Mouse (Mus musculus) lung, postnatal 0 days (tissue): Measurements from ENCODE around the gene Fabp6. TPM values are rescaled to one million over a fixed set of nuclear protein-coding genes. Genes with fewer than 3 reads are reported as not detected.
A peak's percentile ranks its signal among the peaks of the same experiment; 100 is the strongest.

Source experiments
- ATAC-seq: fragments of 200-750 bp; cut with Nextera tagmentation; 2 replicates; pipeline ENCODE4 v1.8.0; 2017; ENCODE audit warnings: moderate library complexity
- DNase-seq: peaks from one replicate; pipeline ENCODE4 v3.0.0-alpha.2; 2016; ENCODE audit warnings: low spot score
- H3K27ac ChIP-seq: fragments of 300-500 bp; sonication (generic); 2 replicates; pipeline ENCODE4 v1.5.1; 2014; ENCODE audit warnings: antibody characterized with exemption, mild to moderate bottlenecking, low read length, mixed read lengths
- H3K27me3 ChIP-seq: fragments of 300-500 bp; sonication (generic); replicated peaks from 2 replicates; pipeline ENCODE4 v1.6.1; 2014; ENCODE audit warnings: low read length, mixed read lengths; ENCODE audit not compliant: insufficient read depth
- H3K36me3 ChIP-seq: fragments of 300-500 bp; sonication (generic); 2 replicates; pipeline ENCODE4 v1.6.1; 2014; ENCODE audit warnings: low read length, mixed read lengths; ENCODE audit not compliant: insufficient read depth
- H3K4me1 ChIP-seq: fragments of 300-500 bp; sonication (generic); 2 replicates; pipeline ENCODE4 v1.6.1; 2014; ENCODE audit warnings: antibody characterized with exemption, low read depth, low read length, mixed read lengths; ENCODE audit not compliant: insufficient read depth
- H3K4me2 ChIP-seq: fragments of 300-500 bp; sonication (generic); replicated peaks from 2 replicates; pipeline ENCODE4 v1.6.1; 2014; ENCODE audit warnings: low read depth, mild to moderate bottlenecking, low read length, moderate library complexity, mixed read lengths
- H3K4me3 ChIP-seq: fragments of 300-500 bp; sonication (generic); 2 replicates; pipeline ENCODE4 v1.5.1; 2014; ENCODE audit warnings: low read depth, low read length
- H3K9ac ChIP-seq: fragments of 300-500 bp; sonication (generic); replicated peaks from 2 replicates; pipeline ENCODE4 v1.6.1; 2014; ENCODE audit warnings: low read depth, mild to moderate bottlenecking
- H3K9me3 ChIP-seq: fragments of 300-500 bp; sonication (generic); 2 replicates; pipeline ENCODE4 v1.6.1; 2016; ENCODE audit warnings: low read length, mixed read lengths
- CTCF ChIP-seq: IDR thresholded peaks from 2 replicates; pipeline ENCODE4 v1.5.1; 2016; ENCODE audit warnings: antibody characterized with exemption, mild to moderate bottlenecking
- EP300 ChIP-seq: IDR thresholded peaks from 2 replicates; pipeline ENCODE4 v1.6.1; 2016; ENCODE audit warnings: antibody characterized with exemption, mild to moderate bottlenecking, control low read depth
- WGBS: fragments of 180-500 bp; shearing (Covaris S2); extraction: QIAGEN DNeasy Blood & Tissue Kit; methylation state at CpG from one replicate; pipeline ENCODE4 v1.1.7; 2014; 5-methylcytosine and 5-hydroxymethylcytosine counted together
- polyA plus RNA-seq: library from polyadenylated mRNA; unstranded; fragments of >200 nt; fragmentation: Nextera tagmentation; extraction: Ambion mirVana; gene quantifications from 2 replicates; pipeline ENCODE4 v1.2.1, GENCODE M21; 2015

Gene Fabp6
- polyA plus RNA-seq, 1 experiment from 2014 or later: 0.47 TPM

GRCm38 (mm10) chr11:43608440-43608839, 7.1 kb upstream of the Fabp6 start:
- Histone ChIP-seq H3K9ac (no peak overlapping the region), H3K9me3 (no peaks in the 10 kb centered on the region), H3K4me3 (no peak overlapping the region), H3K27me3 (no peaks in the 10 kb centered on the region), H3K4me2 (no peak overlapping the region), H3K27ac (no peak overlapping the region), H3K36me3 (no peaks in the 10 kb centered on the region), H3K4me1 (no peaks in the 10 kb centered on the region)
- TF ChIP-seq EP300 (no peak), CTCF (no peak)
- no peak for DNase-seq
- no peak for ATAC-seq
- WGBS: 72% methylated on average over 3 of the region's 3 CpGs

- TF ChIP-seq CTCF (no peak), EP300 (no peak)
- ATAC-seq: no peak
- H3K36me3 ChIP-seq: no peaks in the 10 kb centered on the region
- H3K9ac ChIP-seq: no peak overlapping the region
- H3K4me2 ChIP-seq: no peak overlapping the region
- WGBS: 57% methylated on average over 6 of the region's 6 CpGs
- no peaks in the 10 kb centered on the region for H3K9me3 ChIP-seq
- no peaks in the 10 kb centered on the region for H3K4me1 ChIP-seq
- DNase-seq: no peak
- no peak overlapping the region for H3K27ac ChIP-seq
- H3K4me3 ChIP-seq: no peak overlapping the region
- H3K27me3 ChIP-seq: no peaks in the 10 kb centered on the region
Measured at GRCm38 (mm10) chr11:43605859-43606258, 4.5 kb upstream of the Fabp6 start.

- no peak for ATAC-seq
- no peak for TF ChIP-seq EP300
- TF ChIP-seq CTCF: no peak
Measured at GRCm38 (mm10) chr11:43604891-43605290, 3.6 kb upstream of the Fabp6 start.

GRCm38 (mm10) chr11:43604207-43604606, 2.9 kb upstream of the Fabp6 start:
- H3K4me2 ChIP-seq: no peak overlapping the region
- no peak for DNase-seq
- no peaks in the 10 kb centered on the region for H3K4me1 ChIP-seq
- H3K36me3 ChIP-seq: no peaks in the 10 kb centered on the region
- TF ChIP-seq EP300 (no peak), CTCF (no peak)
- H3K9me3 ChIP-seq: no peaks in the 10 kb centered on the region
- 87% methylated on average over 2 of the region's 2 CpGs for WGBS
- H3K9ac ChIP-seq: no peak overlapping the region
- no peak for ATAC-seq
- H3K27me3 ChIP-seq: no peaks in the 10 kb centered on the region
- H3K4me3 ChIP-seq: no peak overlapping the region
- H3K27ac ChIP-seq: no peak overlapping the region

More at GRCm38 (mm10) chr11:43604891-43605290, 3.6 kb upstream of the Fabp6 start:
- WGBS: 74% methylated on average over 6 of the region's 6 CpGs
- no peak overlapping the region for H3K4me2 ChIP-seq
- H3K27me3 ChIP-seq: no peaks in the 10 kb centered on the region
- no peaks in the 10 kb centered on the region for H3K36me3 ChIP-seq
- no peak overlapping the region for H3K4me3 ChIP-seq
- H3K4me1 ChIP-seq: no peaks in the 10 kb centered on the region
- no peak overlapping the region for H3K9ac ChIP-seq
- no peaks in the 10 kb centered on the region for H3K9me3 ChIP-seq
- no peak overlapping the region for H3K27ac ChIP-seq
- DNase-seq: no peak

- ATAC-seq: no peak
- no peak overlapping the region for H3K27ac ChIP-seq
- H3K9ac ChIP-seq: no peak overlapping the region
- no peak for DNase-seq
- H3K4me3 ChIP-seq: no peak overlapping the region
- H3K4me1 ChIP-seq: no peaks in the 10 kb centered on the region
- no peak overlapping the region for H3K4me2 ChIP-seq
- 45% methylated on average over 6 of the region's 6 CpGs for WGBS
- no peaks in the 10 kb centered on the region for H3K9me3 ChIP-seq
- TF ChIP-seq CTCF (no peak), EP300 (no peak)
- no peaks in the 10 kb centered on the region for H3K36me3 ChIP-seq
- no peaks in the 10 kb centered on the region for H3K27me3 ChIP-seq
Measured at GRCm38 (mm10) chr11:43589530-43590072, 11.7 kb downstream of the Fabp6 start.

GRCm38 (mm10) chr11:43586324-43587090, 14.8 kb downstream of the Fabp6 start, which contains the start of gene 4933415A04Rik:
TSS of gene 4933415A04Rik (plus strand) at chr11:43587040.
- no peaks in the 10 kb centered on the region for H3K4me1 ChIP-seq
- no peak within 1 kb of the TSS for H3K4me2 ChIP-seq
- H3K36me3 ChIP-seq: no peaks in the 10 kb centered on the region
- no peaks in the 10 kb centered on the region for H3K9me3 ChIP-seq
- WGBS: 68% methylated on average over 7 of the region's 7 CpGs
- DNase-seq (peak; percentile 76), ATAC-seq (peak; percentile 63)
- H3K4me3 ChIP-seq: no peak within 1 kb of the TSS
- no peak within 1 kb of the TSS for H3K27ac ChIP-seq
- H3K27me3 ChIP-seq: no peaks in the 10 kb centered on the region
- no peak within 1 kb of the TSS for H3K9ac ChIP-seq
- TF ChIP-seq CTCF: peak; percentile 86
- TF ChIP-seq EP300: no peak
